Mouse (Mus musculus) left cerebral cortex, adult 18-20 months (tissue): ENCODE measurements around the gene Commd6. TPM values are rescaled to one million over a fixed set of nuclear protein-coding genes. Genes with fewer than 3 reads are reported as not detected.
"Not testable (repeated sequence)": the region's sequence is repeated elsewhere in the genome, so short reads cannot be mapped to it uniquely, and the experiment has no call there.

Source experiments
- DNase-seq, 2 experiments: peaks; one replicate each; pipeline ENCODE4 v3.0.0; 2021 to 2022; ENCODE audit warnings: low spot score in 2 of 2, mixed read lengths in 1 of 2
- total RNA-seq, 2 experiments: library from RNA; stranded (reverse); gene quantifications; 2 replicates each; pipeline ENCODE4 v1.2.3; 2021

The Commd6 gene
- total RNA-seq, 2 experiments from 2014 or later = 49.6 to 62.0 TPM

- DNase-seq = no peak
Measured at GRCm38 (mm10) chr14:101610701-101611100, 29.8 kb downstream of the Commd6 start.

- peak; percentile 53 to 70 for DNase-seq
Measured at GRCm38 (mm10) chr14:101608519-101609368, 31.7 kb downstream of the Commd6 start, which contains the start of gene Tbc1d4. Gene Tbc1d4 (minus strand): TSS chr14:101609191.

DNA sequence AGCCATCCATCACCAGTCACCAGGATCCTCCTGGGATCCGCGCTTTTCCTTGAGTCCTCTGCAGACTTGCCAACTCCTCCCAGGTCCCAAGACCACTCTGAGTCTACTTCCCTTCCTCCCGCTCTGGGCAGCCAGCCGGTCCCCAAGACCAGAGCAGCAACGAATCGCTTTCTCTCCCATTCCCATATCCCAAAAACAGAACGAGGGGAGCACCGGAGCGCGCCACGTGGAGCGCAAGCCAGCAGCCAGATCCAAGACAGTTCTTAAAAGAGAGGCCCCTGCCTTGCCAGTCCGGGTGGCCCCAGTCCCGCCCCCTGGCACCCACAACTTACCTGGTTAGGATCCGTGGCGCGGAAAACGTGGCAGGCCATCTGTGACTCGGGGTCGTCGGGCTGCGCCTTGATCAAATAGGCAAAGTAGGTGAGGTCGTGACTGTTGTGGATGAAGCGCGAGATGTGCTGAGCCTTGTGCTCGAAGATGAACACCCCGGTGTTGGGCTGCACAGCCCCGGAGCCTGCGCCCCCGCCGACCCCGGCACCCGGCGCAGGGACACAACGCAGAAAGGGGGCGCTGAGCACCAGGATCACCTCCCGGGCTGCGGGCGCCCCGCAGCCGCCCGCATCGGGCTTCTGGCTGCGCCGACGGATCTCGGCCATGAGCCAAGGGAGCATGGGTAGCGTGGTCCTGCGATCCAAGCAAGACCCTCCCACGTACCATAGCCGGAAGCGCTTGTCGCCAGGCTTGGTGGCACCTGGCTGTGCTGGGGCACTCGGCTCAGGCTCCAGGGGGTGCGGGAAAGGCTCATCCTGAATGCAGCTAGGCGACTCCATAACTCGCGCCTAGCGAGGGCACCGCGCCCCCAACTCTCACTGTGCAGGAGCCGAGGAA is 32.6 kb downstream of the Commd6 start:
- DNase-seq = peak; percentile 6 to 31

DNA sequence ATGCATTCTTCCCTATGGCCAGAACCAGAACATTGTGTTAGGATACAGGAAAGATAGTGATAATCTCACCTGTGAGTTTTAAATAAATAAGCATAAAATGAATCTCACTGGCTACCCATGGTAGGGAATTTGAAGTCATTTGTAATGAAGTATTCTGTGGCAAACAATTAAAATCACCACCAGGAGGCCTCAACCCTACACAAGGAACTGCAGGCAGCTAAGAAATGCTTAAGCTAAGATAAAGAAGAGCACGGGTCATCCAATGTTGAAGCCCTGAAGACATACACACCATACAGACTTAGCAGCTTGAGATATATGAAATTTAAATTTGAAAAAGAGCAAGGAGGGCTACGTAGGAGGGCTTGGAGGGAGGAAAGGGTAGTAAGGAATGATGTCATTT is 34.6 kb downstream of the Commd6 start:
- no peak for DNase-seq

DNA sequence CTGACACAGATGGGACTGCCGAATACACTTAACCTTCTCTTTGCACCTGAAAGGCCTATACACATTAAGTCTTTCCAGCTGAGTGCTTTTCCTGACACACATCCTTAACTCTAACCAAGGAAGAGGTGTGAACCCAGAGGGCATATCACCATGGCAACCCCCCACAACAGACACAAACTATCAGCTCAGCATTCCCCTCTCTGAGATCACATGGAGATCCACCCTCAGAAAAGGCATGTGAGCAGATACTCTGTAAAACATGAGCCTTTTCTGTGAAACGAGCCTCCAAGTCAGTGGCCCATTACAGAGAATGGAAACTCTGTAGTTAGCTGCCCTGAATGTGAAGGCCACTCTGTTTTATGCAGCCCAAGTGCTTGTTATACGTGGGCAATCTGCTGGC is 37.6 kb downstream of the Commd6 start:
- no peak for DNase-seq

DNA sequence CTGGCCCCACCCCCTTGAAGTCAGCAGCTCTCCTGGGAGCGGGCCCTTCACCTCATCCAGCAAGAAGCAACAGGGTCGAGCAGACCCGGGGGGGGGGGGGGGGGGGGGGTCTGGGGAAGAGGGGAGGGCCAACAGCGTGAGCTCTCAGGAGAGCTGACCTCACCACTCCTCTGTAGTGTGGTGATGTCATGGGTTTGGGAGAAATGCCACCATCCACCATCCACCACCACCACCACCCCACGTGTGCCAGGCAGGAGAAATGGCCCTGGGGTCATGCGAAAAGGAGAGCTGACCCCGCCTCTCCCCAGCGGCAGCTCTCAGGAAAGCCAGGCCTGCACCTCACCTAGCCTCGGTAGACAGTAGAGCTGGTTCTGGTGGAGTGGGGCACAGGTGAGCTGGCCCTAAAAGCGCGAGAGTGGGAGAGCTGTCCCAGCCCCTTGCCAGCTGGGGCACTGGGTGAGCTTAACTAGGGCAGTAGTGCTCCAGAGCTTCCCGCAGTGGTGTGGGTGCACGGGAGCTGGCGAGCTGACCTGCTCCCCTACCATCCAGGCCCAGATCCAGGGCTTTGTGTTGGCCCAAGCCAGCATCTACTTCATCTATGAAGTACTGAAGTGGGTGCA is 43.3 kb downstream of the Commd6 start:
- DNase-seq = no peak

GRCm38 (mm10) chr14:101596691-101597090 is 43.8 kb downstream of the Commd6 start:
- no peak for DNase-seq

DNA sequence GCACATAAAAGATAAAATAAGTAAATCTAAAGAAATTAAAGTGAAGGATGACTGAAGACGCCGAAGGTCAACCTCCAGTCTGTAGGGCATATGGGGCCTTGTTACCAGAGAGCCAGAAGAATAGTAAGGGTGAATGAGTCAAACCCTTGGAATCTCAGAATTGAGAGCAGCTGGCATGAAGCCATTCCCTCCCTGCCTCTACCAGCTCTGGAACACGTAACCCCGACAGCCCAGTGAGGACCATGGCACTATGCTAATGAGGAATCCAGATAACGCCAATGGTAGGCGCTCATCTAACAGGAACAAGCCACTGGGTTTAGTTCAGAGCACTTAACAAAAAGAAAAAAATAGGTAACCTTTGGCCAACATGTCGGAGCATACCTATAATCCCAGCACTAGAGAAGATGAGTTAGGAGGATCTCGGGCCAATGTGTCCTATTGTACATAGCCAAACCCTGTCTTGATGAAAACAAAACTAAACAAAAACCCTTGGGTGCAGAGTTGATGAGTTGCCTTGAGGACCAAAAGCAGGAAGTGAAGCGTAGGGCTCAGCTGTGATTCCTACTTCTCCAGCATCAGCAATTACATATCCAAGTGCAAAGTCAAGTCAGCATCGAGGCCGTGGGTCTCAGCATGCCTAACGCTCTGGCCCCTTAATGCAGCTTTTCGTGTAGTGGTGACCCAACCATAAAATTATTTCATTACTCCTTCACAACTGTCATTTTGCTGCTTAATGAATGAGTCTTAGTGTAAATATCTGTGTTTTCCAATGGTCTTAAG is 45.0 kb downstream of the Commd6 start:
- no peak for DNase-seq

DNA sequence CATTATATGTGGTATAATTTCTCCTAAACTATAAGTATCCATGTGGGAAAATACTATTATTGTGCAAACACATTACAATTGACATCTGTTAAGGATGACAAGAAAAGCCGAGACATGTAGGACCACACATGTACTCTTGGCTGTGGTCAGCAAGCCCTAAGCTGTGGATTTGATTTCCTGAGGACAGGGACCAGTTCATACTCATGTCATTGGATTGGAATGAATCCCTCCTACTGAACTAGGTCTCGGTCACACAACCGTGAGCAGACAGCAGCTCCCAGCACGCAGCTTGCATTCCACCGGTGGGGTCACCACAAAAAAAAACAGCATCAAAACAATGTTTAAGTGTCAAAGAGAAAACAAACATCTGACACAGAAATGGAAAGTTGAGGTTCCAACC is 46.5 kb downstream of the Commd6 start:
- DNase-seq = no peak

DNA sequence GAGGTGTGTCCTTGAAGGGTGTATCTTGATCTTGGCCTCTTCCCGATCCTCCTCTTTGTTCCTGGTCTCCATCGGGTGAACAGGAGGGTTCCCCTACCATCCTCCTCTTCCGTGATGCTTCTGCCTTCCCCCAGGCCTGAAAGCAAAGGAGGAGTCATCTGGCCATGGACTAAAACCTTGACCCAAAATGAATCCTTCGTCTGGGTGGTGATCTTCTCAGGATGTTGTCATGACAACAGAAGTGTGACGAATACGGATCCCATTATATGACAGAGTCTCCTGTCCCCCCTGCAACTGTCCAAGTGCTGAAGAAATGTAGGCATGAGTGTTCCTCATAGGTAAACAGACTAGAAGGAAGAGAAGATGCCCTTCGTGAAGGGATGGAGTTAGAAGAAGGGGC is 47.1 kb downstream of the Commd6 start:
- DNase-seq = no peak

DNA sequence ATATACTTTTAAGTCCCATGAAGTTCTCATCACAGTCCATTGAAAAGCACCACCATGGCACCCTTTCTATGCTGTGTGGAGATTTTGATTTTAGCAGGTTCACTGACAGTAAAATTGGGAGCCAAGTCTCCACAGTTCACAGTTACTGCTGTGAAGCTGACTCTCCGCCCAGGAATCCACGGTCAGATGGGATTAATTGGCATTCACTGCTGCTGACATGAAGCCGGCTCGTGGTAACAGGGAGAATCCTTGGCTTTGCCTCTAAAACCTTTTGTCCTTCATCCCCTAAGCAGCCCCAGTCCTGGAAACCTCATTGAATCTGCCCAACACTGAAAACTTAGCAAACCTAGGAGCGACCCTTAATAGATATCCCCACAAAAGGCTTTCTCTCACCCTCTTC is 49.4 kb downstream of the Commd6 start:
- no peak for DNase-seq

GRCm38 (mm10) chr14:101588209-101588991 is 52.1 kb downstream of the Commd6 start:
- not testable (repeated sequence) for DNase-seq

DNA sequence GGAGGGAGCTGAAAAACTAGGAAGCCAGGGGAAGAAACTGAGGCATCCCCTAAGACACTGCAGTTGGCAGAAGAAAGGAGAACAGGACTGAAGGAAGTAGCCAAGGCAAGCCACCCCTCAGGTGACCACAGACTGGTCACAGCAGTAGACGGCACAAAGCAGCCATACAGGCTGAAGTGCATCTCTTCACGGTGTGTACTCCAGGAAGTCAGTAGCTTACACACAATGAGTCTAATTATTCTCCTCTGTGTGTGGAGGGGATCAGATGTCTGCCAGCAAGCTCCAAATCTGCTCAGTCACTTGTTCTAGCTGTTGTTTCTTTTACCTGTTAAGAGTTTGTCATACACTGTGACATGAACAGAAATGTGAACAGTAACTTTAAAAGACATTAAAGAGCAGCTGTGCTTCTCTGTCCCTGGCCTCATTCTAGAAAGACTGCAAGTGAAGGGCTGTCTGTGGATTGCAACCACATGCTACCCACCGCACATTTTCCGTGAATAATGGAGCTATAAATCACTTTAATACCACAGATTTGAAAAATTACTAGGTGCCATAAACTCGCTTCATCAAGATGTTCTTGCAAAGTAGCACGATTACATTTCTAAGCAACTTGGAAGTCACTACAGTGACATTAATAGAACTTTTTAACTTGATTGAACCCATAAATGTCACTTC is 53.0 kb downstream of the Commd6 start:
- DNase-seq = not testable (repeated sequence)

DNA sequence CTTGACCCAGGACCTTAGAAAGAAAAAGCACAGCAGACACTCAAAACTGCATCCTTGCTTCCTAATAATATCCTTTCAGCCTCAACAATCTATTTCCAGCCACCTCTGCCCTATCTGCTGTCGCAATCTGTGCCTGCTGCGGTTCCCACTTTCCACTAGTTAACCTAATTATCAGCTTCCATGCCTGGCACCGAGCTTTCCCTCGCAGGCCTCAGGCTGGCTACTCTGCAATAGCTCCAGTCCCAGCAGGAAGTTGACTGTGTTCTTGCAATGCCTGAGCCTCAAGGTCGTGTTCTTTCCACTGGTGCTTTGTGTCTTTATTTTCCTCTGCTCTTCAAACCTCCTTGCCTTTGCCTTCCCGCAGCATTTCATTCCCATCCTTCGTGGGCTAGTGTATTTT is 54.4 kb downstream of the Commd6 start:
- no peak for DNase-seq

Other genes with a start within 250 kb of the Commd6 start
- 10 to 100 TPM; 10.4 to 10.6 TPM for gene Tbc1d4, start 31.5 kb downstream of the Commd6 start, total RNA-seq
- gene Uchl3, start 13.3 kb upstream of the Commd6 start, total RNA-seq = 10 to 100 TPM; 40.8 to 43.7 TPM
- gene Gm9922, start 89.1 kb upstream of the Commd6 start, total RNA-seq = not detected
- 10 to 100 TPM; 87.9 to 89.7 TPM for gene Lmo7, start 89.3 kb upstream of the Commd6 start, total RNA-seq